Mouse (Mus musculus) spleen, adult 12 weeks (tissue): ENCODE measurements around the gene Nme3.
A peak's percentile ranks its signal among the peaks of the same experiment; 100 is the strongest.

Experiments
- DNase-seq: peaks from one replicate; pipeline ENCODE4 v3.0.0; 2022; ENCODE audit warnings: low spot score

Nme3 gene

DNA sequence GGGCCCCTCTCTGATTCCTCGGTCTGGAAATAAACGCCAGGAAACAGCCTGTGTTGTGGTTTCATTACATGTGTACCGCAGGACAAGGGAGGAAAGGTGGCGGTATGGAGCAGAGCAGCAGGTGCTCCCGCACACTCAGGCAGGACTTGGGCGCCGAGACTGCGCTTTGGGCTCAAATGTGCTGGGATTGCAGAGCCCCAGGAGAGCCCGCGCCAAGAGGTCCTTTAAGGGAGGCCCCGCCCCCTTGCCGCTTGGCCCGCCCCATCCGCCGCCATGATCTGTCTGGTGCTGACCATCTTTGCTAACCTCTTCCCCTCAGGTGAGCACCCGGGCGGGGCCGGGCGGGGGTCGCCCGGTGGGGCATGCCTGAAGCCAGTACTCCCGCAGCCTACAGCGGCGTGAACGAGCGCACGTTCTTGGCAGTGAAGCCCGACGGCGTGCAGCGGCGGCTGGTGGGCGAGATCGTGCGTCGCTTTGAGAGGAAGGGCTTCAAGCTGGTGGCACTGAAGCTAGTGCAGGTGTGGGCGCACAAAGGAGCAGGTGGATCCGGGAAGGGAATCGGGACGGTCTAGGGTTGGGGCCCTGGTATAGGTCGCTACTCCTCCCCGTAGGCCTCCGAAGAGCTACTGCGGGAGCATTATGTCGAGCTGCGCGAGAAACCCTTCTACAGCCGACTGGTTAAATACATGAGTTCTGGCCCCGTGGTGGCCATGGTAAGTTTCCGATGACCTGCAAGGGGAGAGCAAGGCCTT lies at the start of gene Nme3:
TSS of gene Nme3 (plus strand) at position 260 of the 752 bp plus-strand sequence.
- peak; percentile 63 for DNase-seq

DNA sequence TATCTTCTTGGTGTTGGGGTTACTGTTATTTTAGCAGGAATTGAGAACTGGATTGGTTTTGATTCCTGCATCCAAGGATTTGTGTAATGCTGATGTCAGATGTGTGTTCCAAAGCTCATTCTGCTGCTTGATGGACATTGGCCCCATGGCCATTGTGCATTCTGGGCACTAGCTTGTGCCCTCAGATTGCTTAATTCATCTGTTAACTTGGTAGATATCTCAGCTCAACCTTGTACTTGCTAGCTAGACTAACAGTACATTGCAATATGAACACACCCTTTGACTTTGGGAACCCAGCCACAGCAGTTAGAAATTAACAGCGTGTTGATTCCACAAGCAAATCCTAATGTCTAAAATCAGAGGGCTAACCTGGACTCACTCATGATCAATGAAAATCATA lies 48.9 kb upstream of the Nme3 start:
- no peak for DNase-seq

DNA sequence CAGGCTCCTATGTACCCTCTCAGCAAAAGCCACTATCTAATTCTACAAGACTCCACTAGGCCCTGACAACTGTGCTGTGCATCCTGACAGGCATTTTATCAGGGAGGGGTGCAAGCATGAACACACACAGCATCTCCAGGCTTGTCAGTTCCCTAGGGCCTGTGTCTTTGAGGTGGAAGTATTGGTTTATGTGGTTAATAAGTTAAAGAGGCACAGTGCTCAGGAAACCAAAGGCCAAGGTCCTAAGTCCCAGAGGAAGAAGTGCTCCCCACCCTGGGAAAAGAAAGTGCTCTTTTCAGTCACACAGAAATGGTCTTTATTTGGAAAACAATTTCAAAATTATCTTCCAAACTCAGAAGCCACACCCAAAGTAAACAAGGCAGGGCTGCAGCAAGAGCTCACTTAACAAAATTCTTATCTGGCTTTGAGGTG lies 47.7 kb upstream of the Nme3 start:
- DNase-seq: peak; percentile 42

DNA sequence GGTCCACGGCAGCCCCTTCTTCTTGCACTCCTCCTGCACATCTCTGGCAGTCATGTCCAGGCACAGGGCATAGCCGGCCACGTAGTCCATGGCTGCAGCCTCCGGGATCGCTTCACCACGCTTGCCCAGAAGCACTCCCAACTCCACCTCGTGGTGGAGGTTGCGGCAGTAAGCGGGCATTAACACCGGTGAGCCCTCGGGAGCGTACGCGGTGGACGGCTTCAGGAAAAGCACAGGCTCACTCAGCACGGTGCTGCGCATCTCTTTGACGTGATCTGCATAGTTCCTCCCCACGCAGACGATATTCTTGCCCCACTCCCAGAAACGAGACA lies 46.6 kb upstream of the Nme3 start:
- DNase-seq: no peak

DNA sequence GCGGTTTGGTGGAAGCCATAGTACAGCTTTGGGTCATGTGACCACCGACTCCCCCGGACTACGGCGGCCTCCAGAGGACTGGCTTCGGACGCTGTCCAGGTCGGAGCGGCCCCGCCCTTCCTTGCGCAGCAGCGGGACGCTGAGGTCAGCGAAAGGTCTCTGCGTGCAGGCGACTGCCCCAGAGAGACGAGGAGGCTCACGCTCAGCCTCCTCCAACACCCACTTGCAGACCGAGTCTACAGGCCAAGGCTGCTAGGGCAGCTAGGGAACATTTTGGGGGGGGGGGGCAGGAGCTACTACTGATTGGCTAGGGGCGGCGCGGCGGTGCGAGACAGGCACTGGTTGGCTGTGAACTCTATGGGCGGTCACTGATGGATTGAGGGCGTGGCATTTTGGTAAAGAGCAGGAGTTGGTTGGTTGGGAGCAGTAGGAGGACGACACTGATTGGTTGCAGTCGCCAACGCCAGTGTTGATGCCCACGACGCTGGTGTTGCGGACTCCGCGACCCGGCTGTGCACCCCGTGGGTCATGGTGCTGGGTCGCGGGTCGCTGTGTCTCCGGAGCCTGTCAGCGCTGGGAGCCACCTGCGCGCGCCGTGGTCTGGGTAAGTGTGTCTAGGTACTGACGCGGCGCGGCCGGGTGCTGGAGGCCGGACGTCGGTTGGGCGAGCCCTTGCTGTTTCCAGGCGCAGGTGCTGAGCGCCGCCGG lies 46.1 kb upstream of the Nme3 start, which contains the start of gene Fahd1:
TSS of gene Fahd1 (minus strand) at position 300 of the 708 bp plus-strand sequence.
- peak; percentile 90 for DNase-seq

DNA sequence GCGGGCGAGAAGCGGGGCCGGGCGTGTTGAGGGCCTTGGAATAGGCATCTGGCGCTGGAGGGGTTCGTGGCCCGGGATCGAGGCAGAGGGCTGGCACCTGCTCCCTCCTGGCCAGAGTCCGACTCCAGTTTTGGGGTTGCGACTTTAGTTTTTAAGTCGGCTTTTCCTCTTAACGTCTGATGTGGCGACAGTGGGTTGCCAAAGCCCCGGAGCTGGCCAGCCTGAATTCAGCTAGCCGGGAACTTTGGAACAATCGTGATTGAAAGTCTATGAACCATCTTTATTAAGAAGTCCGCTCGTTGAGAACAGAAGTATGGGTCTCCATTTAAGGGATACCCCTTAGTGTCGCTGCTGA lies 45.5 kb upstream of the Nme3 start:
- no peak for DNase-seq

DNA sequence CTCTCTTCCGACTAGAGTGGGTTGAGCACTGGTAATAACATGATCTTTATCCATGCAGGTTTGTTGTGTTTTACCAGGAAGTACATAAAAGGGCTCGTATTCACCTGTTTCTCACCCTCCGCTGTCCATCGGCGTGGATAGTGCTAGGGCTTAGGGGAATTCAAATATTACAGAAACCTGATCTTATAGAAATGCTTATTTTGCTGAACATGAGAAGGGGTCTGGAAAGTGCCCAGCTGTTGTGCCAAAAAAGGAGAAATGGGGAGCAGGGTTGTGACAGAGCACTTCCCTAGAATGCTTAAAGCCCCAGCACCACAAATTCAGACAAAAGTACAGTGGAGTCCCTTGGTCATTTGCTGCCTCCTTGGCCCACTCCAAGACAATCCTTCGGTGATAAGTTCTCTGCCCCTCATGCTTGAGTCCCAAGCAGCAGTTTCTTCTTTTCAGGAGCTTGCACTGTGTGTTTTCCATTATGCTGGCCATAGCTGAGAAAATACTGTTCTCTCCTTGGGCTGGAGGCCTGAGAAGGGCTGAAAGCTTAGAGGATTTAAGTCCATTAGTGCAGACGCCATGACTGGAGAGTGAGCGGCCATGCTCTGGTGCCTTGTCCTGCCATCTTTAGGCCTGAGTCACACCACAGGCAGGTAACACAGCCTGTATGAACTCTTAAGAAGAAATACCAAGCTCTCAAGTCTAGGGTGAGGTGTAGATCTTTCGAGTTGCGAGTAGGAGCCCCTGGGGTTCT lies 44.7 kb upstream of the Nme3 start:
- no peak for DNase-seq

DNA sequence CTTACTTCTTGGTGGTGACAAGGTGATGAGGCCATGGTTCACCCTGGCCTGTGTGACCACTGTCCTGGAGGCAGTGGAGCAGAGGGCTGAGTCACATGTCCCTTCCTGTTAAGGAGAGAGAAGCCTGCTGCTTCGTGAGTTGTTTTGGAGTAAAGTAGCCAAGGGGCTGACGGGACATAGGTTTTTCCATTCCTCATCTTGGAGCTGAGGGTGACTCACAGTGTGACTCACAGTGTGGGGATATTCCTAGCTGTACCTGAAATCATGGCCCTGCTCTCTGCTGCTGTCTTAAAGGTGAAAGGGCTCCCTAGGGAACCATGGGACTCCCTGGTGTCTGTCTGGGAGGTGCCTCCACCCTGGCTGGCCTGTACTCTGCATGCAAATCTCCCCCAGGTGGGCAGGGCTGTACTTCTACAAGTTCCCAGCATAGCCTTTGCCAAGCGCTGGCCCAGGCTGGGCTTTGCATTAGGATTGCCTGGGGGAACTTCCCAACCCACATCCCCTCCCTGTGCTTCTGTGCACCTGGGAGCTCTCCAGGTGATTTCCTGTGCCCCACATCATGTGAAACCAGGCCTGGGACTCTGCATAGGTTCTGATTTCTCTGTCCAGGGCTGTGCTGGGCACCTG lies 40.3 kb upstream of the Nme3 start:
- DNase-seq: no peak

DNA sequence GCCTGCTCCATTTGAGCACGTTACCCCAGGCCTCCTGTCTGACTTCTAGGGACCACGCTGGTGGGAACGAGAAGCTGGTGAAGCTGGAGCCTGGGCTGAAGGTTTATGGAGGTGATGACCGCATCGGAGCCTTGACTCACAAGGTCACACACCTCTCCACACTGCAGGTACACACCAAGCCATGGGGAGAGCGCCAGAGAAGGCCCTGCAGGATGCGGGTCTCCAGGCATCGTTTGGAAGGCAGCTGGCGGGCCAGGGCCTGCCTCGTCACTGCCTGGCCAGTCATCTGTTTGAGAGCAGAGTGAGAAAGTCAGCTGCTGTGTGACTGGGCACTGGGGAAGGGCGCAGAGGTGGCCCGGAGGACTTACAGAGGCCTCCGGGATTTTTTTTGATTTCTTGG lies 39.7 kb upstream of the Nme3 start:
- no peak for DNase-seq

DNA sequence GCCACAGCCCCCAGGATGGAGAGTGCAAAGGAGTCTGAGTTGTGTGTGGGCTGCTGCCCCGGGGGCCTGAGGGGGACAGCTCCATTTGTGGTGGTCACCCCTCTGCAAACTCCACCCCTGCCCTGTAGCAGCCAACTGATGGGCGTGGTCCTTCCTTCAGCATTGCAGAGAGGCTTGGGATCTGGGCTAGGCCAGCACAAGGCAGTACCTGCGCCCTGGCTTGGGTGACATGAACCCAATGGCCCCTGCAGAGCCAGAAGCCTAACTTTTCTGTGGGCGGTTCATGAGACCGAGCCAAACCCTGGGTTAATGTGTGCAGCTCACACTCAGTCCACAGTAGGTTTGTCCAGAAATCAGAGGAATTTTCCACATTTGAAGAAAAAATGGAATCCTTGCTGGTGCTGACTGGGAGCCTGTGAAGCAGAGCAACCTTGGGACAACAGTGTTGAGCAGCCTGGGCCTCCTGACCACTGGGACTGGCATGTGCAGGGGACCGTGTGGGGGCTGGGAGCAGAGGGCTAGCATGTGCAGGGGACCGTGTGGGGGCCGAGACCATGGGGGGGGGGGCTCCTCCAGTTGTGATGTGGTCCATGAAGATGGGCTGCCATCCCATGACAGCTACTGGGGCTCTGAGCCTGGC lies 38.3 kb upstream of the Nme3 start:
- DNase-seq: no peak

DNA sequence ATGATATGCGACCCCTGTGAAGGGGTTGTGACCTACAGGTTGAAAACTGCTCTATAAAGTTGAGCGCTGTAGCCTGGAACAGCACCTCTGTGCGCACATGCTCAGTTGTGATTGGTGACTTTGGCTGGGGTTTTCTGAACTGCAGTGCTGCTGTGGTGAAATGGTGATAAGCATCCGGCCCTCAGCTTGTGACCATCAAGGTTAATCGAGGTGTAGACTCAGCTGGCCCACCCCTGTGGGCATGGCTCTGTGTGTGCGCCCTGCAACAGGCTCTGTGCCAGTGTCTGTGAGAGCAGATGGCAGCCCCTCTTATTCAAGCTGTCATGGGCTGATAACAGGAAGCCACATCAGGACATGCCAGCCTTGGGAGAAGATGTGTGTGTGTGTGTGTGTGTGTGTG lies 37.3 kb upstream of the Nme3 start:
- peak; percentile 77 for DNase-seq

DNA sequence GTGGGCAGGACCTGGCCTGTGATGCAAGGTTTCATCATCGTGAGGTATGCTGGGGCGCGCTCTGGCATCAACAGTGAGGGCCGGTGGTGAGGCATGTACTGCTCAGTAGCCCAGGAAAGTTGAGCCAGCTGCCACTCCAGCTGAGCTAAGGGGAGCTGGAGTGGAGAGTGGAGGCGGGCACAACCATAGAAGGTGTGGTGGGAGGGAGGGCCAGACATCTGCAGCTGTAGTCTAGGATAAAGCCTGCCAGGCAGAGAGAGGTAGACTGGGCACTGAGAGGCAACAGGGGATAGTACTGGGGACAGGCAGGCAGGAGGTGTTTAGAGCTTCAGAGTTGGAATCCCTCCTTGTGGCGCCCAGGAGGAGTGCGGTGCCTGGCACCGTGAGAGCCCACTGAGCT lies 36.2 kb upstream of the Nme3 start:
- DNase-seq: peak; percentile 51

DNA sequence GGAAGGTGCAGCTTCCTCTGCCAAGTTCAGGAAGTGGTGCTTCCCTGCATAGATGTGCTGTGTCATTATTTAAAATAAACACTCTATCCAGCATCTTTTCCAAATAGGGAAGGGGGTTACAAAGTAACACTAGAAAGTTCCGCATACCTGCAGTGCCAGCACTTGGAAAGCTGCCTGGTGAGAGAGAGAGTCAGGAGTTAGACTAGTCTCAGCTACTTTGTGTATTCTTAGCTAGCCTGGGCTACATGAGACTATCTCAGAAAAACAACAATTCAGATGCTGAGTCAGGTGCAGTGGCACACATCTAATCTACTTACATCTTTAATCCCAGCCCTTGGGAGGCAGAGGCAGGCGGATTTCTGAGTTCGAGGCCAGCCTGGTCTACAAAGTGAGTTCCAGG lies 34.5 kb upstream of the Nme3 start:
- no peak for DNase-seq

DNA sequence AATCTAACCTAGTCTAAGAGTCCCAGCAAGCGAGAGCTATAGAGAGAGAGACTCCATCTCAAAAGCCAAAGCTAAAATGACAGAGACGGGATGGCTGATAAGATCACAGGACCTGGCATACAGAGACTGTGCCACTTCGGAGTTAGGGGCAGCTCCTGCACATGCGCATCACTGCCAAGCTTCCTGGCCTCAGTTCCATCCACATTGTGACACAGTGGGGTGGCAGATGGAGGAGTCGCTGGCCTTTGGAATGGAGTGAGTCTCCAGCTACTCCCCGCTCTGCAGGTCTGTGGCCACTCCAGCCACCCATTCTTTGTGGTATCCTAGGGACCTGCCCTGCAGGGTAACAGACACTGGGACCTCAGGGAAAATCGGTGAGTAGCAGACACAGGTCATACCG lies 30.5 kb upstream of the Nme3 start, which contains the start of gene Igfals:
TSS of gene Igfals (plus strand) at position 222 of the 400 bp plus-strand sequence.
- DNase-seq: no peak

DNA sequence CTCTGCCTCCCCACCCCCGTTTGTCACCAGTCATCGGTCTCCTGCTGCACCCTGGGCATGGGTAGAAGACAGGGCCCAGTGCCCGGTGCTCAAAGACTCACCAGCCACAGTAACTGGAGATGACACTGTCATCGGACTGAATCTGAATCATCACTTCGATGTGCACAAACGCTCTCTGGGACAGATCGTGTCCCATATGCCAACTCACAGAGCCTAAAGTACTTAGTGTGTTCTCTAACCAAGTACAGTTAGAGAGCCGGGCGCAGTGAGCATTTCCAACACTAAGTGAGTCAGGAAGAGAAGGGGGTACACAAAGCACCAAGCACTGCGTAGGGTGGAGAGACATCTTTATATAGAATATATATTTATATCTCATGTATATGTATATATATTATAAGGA lies 28.4 kb upstream of the Nme3 start:
- no peak for DNase-seq

DNA sequence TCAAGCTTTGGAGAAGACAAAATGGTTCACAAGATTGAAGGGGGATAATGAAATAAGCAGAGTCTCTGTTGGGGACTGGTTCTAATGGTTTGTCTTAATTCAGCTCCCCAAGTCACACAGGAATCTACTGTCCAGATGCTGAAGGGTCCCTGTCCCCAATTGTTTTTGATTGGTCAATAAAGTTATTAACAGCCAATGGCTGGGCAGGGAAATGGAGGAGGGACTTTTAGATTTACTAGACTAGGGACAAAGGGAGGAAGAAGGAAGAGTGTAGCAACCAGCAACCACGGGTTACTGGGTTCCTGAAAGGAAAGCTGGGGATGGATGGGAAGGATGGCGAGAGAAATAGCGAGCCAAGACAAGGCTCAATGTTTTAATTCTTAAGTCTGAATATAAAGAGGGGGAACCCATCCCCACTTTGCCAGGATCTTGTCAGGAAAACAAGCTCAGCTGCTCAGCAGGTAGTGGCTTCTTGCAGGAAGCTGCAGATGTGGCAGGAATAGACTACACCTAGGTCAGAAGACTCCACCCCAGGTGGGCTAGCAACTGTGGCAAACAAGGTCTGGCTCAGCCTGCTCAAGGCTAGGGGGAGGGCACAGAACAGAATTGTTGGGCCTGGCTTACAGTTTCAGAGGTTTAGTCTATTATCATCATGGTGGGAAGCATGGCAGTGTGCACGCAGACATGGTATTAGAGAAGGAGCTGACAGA lies 22.4 kb upstream of the Nme3 start:
- no peak for DNase-seq

DNA sequence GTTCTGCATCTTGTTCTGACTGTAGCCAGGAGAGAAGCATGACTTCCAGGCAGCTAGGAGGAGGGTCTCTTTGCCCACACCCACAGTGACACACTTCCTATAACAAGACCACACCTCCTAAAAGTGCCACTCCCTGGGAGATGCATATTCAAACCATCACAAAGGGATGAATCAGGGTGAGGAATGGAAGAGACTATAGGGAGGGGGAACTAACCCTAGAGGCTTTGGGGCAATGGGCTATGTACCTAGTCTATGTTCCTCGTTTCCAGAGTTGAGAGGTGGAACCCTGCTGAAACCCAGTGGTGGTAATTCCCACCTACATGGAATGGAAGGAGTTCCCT lies 21.9 kb upstream of the Nme3 start:
- no peak for DNase-seq

DNA sequence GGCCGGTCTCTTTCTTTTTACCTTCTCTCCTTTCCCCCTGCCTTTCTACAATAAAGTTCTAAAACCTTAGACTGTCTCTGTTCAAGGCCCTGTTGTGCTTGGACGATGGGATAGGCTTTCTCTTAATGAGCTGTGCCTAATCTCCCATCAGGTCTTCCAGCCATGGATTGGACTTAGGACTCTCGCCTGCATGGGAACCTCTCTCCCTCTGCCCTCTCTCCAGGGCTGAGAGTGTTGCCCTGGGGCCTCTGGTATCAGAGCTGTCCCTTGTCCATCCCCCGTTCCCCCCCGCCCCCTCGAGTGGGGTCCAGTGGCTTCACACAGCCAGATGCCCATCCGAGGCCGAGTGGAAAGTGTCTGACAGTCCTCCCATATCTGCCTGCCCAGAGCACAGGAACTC lies 21.3 kb upstream of the Nme3 start:
- DNase-seq: no peak

DNA sequence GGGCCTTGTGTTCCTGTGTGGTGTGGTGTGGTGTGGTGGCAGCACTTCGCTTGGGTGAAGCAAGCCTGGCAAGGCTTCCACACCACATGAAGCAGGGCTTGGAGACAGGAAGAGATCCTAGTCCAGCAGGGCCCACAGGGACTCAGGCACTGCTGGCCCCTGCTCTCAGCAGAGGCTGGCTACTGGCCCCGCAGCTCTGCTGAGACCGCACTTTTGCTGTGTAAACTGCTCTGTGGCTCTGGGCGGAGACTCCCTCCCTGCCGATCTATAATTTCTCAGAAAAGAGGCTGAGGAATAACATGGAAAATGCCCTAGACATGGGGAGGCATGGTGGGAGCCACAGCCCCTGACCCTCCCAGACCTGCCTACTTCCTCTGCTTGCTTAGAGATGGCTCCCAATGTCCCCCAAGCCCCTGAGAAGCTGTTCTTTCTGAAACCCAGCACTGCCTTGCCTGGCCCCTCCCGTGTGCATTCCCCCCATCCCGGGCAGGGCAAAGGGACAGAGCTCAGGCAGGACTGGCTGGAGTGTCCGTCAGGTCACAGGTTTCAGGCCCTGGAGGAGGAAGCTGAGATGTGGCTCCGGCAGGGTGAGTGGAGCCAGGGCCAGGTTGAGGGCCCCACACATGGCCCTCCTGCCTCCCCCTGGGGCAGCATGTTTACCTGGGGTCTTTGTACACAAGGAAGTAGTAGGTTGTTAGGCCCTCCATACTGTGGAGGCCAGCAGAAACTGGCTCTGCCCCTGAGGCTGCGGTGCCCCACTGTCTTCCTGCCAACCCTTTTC lies 18.8 kb upstream of the Nme3 start:
- no peak for DNase-seq

DNA sequence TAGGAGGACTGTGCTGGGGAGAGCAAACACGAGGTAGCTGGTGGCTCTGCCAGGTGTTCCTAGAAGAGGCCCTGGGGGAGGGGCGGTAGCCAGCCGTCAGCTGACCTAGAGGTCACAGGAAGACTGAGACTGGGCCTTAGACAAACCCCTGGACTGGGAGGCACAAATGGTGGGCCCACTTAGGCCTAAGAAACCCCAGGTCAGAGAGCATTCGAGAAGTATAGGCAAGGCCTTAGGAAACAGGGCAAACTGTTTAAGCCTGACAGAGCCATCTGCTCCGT lies 18.2 kb upstream of the Nme3 start:
- no peak for DNase-seq

DNA sequence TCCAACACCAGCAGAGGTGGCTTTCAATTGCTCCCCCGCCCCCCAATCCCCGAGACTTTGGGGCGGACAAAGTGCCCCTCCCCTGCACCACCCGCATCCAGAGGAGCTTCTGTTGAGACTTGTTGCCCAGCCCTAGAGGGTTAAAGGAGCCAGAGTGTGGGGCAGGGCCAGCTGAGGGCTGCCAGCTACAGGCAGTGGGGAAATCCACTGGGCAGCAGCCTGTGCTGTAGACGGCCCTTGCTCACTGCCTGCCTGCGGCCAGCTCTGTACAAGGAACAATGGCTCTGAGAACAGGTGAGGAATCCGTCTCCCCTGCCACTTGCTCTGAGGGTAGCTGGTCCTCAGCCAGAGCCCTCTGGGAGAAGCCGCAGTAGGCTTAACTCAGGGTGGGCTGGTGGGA lies 17.8 kb upstream of the Nme3 start:
- no peak for DNase-seq
